Mouse (Mus musculus) left cerebral cortex, postnatal 36 days (tissue): Measurements from ENCODE around the gene Tdo2. TPM values are rescaled to one million over a fixed set of nuclear protein-coding genes. Genes with fewer than 3 reads are reported as not detected.

Experiments used
- DNase-seq, 2 experiments: peaks; one replicate each; pipeline ENCODE4 v3.0.0; 2021 to 2022; ENCODE audit warnings: low spot score in 2 of 2, mixed read lengths in 1 of 2
- intact Hi-C: fragments of 180-260 bp; cut with DNase I; formaldehyde crosslinking; loops from one replicate; pipeline ENCODE4 v1.15.1; 2025
- total RNA-seq, 2 experiments: library from RNA; stranded (reverse); gene quantifications; 2 replicates each; pipeline ENCODE4 v1.2.3; 2021

Tdo2 gene
- under 1 TPM; 0.22 to 0.72 TPM for total RNA-seq

DNA sequence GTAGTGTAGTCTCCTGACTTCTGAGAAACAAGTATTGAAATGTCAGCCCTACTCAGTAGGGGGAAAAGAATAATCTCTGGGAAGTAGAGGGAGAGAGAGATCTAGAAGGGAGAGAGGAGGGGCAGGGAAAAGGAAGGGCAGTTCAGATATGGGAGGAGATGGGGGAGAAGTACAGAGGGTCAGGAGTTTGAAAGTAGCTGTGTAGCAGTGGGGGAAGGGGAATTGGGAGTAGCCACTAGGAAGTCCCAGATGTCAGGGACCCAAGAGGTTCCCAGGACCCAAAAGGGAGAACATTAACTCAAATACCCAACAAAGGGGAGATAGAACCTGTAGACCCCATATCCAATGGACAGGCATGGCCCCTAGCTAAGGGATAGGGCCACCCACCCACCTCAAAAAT is at the start of gene Tdo2:
Tdo2 (minus strand) TSS at position 101 of the 400 bp plus-strand sequence.
- no peak for DNase-seq
- intact Hi-C loops = no loop called here

DNA sequence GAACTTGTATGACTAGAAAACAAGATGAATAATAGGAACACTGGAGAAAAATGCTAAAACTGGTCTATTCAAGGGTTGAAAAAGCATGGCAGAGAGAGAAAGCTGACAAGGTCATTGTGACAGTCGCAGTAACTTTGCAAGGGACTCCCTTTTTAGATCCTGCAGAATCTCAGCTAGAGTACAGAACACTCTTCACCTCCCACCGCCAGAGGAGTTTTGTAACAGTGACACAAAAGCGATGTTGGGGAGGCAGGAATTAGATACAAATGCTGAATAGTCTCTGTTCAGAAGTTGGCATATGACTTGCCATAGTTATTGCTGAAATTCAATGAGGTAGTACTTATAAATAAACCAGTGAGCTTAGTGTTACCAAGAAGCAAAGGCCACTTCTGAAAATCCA is 47.1 kb upstream of the Tdo2 start:
- intact Hi-C loops = no loop called here
- DNase-seq = no peak

DNA sequence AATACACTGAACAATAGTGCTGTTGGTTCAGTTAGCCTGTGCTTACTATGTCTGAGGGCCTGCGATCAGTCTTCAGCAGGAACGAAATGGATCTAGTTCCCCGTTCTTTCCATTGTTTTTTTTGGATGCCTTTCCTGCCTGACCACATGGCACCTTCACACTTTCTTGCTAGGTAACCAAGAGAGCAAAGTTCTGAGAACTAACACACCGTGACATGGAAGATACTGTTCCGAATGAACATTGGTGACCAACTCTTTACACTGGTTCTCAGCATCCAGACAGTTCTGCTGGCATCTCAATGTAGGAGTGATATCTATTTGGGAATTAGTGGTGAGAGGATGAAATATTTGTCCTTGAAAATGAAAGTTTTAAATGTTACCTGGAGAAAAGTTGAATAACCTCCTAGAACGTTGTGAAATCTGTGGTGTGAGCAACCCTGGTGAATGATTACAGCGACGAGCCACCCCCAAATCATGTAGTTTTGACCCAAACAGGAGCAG is 46.5 kb upstream of the Tdo2 start:
- intact Hi-C loops = no loop called here
- no peak for DNase-seq

DNA sequence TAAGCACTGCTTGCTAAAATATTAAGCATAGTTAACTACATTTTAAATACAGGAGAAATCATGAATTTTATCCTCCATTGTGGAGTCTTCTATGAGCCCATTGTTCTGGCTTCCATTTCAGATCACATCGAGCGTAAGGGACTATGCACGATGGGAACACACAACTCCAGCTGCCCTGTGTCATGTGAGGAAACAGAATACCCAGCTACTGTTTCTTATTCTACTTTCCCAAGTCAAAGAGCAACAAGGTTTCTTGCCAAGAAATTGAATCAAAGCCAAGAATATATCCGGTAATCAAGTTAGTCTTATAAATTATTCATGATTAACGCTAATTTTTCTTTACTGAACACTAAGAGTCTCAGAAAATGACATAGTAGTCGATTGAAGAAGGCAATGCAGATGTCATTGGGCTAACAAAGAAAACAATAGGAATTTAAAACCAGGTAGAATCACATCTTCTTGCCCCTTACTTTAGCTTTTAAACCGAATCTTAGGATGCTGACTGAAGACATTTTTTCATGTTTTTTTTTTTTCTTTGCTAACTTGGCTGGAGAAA is 38.2 kb upstream of the Tdo2 start:
- no peak for DNase-seq
- intact Hi-C loops = no loop called here

DNA sequence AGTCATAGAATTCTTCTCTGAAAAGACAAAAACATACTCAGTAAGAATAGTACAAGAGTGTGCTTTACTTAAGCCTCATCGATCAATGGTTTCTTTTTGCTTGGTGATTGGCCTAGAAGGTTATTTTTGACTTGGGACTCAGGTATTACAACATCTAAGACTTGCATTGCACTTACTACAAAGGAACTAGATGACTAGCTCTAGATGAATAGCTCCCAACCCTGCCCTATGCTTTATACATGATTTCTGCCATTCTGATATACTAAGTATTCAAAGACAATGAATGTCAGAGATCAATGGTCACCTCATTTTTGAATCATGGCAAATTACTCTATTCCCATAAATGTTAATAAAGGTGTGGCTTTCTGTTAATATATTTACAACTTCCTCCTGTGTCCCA is 31.0 kb upstream of the Tdo2 start:
- no peak for DNase-seq
- intact Hi-C loops = no loop called here

DNA sequence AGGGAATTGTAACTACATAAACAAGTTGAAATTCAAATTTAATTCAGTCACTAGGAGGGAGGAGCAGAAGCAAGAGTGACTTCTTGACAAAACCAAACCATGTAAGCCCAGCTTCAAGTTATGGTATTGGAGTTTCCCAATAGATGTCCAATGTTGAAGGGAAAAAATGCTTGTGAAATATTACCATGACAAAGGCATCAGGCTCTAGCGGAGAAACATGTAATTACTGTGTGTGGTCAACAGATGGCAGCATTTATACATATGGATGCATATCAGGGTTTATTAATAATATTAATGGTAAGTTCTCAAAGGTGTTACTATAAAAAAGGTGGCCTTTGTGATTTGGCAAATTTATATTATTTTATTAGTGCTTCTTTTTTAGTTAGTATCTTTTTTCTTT is 20.0 kb upstream of the Tdo2 start:
- DNase-seq = no peak
- intact Hi-C loops = no loop called here

DNA sequence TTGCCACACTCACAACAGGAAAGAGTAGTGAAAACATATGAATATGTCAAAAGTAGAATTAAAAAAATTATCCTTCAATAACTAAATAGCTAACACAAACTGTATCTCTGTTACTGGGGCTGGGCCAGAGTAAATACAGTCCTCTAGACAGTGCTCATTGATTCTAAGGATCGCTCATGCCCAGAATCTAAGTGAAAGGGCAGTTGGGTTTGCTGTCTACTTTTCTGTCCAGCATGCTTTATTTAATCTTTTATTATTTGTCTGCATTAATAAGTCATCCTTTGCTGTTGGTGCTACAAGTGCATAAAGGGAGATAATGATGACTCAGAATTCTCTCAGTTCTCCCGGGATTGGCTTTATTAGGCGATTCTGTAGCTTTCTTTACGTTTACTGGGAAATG is 19.4 kb upstream of the Tdo2 start:
- no peak for DNase-seq
- intact Hi-C loops = no loop called here

DNA sequence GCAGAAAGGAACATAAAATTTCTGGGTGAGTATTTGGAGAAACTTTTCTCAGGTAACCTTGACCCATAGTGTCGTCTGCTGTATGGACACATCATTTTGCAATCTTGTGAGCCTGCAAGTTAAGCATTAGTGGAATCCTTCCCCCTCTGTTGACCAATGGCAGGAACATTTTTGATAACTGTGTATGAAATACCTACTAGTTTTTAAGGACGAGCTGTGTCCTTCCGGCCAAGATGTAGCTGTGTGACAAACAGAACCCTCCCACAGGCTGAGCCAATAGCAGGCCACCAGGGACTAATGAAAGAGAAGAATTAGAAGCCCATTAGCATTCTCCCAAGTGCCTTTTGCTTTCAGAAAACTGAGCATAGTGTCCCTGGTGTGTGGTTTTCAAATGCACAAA is 14.5 kb upstream of the Tdo2 start:
- intact Hi-C loops = loop anchor here (5.0 kb wide), 1 partner anchor 37 kb away; no protein-coding TSS in a partner anchor
- no peak for DNase-seq

DNA sequence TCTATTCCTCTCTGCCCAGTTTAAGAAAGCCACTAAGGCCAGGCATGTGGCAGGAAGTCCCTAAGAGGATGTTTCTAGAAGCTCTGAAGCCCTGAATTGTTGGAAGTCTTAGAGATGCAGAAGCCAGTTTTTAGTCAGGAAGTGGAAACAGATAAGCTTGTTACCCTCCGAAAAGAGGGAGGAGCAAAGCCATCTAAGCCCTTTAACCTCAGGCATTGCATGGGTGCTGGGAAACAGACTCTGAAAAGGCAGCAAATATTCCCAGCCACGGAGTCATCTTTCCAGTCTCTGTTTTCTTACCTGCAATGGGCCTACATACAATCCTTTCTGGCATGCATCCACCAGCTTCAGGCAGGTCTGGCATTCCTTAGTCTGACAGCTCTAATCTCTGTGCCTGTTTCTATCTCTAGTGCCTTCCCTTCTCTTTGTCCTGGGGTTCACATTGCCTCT is 13.7 kb upstream of the Tdo2 start:
- intact Hi-C loops = loop anchor here (5.0 kb wide), 1 partner anchor 38 kb away; no protein-coding TSS in a partner anchor
- DNase-seq = no peak

DNA sequence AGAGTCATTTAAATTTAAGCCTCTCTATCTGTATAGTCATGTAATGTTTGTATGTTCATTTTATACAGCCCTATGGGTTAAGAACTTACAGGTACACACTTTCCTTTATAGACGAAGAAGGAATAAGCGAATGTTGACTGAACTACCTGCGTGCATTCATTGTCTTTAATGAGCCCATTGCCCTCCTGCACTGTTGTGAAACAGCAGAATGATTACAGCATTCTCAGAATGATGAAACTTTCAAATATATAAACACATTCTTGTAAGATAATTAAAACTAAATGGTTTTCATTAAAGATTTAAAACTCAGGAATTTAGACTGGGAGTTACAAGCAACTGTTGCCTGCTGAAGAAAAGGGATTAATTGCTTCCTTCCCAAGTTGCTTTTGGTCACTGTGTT is 11.6 kb upstream of the Tdo2 start:
- intact Hi-C loops = no loop called here
- no peak for DNase-seq

DNA sequence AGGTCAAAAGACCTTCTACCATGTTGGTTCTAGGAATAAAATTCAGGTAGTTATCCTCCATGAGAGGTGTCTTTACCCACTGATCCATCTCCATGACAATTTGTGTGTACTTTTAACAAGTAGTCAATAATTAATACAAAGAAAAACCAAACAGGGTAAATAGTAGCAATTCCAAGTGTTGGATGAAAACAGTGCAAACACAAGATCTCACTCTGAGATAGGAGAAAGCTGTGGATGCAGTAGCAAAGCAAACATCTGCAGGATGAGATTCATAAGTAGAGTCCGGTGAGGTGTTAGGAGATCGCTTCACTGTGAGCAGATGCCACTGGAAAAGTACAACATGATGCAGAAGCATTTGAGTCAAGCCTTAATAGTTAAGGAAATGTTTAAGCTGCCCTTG is 10.1 kb upstream of the Tdo2 start:
- DNase-seq = no peak
- intact Hi-C loops = no loop called here

DNA sequence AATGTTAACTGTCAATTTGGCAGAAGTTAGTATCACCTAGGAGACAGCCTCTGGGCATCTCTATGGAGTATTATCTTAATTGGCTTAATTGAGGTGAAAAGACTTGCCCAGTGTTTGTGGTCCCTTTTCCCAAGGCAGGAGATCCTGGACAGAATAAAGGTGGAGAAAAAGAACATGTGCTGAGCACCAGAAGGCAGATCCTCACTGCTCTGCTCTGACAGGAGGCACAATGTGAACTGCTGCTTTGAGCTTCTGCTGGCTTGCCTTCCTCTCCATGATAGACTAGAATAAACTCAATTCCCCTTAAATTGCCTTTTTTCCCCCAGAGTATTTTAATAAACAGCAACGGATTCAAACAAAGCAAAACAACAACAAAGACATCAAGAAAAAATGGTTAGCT is 9.1 kb upstream of the Tdo2 start:
- no peak for DNase-seq
- intact Hi-C loops = no loop called here

DNA sequence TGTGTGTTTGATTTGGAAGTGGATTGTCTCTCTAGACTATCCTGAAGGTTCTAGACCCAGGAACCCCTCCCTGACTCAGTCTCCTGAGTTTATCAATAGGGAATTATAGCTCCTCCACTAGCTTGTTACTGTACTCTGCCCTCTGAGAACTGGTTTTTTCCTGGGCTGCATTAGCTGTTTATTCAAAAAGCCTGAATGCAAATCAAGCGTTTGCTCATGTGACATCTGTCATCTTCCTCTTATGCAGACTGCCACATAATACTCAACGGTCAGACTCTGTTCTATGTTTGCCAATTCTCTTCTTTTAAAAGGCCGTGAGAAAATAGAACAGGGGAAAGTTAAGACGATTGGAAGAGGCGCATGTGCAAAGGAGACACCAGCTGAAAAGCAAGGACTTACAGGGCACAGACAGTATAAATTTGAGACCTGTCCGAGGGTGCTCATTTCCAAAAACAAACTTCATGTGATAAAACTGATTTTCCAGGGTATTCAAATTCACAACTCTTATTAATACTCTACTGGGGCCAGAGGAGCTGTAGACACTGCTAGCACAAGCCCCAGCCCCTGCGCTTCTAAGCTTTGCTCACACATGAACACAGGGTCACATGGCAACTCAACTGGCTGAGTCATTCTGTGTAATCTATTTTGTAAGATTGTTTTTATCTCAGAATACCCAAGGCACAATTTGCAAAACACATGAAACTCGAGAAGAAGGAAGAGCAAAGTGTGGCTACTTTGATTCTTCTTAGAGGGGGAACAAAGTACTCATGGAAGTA is 7.3 kb upstream of the Tdo2 start:
- intact Hi-C loops = no loop called here
- DNase-seq = no peak

DNA sequence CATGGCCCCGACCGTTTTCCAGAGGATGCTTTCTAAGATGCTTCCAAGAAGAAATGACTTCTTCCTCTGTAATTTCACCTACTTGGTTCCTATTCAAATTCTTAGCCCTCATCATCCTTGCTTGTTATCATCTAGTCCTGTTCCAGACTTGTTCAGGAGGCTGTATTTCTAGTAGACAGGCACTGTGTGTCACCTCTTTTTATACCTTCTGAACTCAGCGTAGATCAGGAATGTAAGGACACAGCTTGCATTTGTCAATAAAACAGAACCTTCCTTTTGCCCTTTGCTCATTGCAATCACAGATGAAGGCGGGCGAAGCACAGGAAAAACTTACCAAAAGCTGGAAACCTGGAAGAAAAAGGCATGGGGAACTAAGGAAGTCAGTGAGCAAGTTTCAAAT is 6.0 kb upstream of the Tdo2 start, which contains the start of gene Asic5:
Asic5 (plus strand) TSS at position 301 of the 400 bp plus-strand sequence.
- no peak for DNase-seq
- intact Hi-C loops = no loop called here

DNA sequence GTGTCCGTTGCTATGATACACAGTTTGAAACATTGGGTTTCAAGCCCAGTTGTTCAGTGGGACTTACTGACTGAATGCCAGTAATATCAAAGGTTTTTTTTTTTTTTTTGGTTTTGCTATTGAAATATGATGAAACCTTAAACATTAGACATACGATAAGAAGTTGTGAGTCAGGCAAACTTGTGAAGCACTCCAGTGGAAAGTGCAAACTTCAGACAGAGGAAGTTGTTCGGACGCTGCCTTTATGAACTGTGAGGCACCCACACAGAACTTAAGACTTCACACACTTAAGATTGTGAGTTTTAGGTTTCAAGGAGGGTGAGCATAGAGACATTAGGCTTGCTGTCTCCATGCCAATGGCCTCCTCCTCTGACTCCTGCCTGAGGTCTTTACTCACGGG is 5.6 kb upstream of the Tdo2 start:
- no peak for DNase-seq

DNA sequence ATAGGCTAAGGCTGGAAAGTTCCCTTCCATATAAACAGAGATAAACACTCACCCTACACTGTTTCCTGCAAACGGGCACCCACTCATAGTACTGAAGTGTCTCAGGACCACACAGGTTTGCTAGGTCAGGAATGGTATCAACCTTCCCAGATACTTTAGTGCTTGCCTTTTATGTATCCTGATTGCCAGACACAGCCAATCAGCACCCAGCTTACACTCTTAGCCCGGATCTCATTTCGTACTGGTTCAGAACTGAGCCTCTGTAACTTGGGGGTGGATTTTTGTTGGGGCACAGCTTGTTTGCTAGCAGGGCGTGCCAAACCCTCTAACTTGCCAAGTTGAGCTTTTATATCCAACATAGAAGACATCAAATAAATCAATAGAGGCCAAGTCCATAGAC is 395 bp downstream of the Tdo2 start:
- intact Hi-C loops = no loop called here
- DNase-seq = no peak

More for the DNA sequence above, 5.6 kb upstream of the Tdo2 start:
- intact Hi-C loops = no loop called here

DNA sequence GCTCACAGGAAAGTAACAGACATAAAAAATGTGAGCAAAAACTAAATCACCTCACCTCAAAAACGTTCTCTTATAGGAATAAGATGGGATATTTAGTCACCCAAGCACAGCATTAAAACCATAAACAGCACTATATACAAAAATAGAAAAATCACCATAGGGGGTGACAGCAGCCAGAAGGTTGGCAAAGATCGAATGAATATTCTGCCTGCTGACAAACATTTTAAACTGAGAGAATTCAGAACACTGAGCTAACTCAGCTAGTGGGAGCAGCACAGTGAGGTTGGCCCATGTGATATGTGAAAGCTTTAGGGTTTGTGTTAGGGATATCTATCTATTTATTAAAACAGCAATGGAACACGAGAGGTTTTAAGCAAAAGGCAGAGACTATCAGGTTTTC is 11.4 kb downstream of the Tdo2 start:
- no peak for DNase-seq
- intact Hi-C loops = no loop called here

DNA sequence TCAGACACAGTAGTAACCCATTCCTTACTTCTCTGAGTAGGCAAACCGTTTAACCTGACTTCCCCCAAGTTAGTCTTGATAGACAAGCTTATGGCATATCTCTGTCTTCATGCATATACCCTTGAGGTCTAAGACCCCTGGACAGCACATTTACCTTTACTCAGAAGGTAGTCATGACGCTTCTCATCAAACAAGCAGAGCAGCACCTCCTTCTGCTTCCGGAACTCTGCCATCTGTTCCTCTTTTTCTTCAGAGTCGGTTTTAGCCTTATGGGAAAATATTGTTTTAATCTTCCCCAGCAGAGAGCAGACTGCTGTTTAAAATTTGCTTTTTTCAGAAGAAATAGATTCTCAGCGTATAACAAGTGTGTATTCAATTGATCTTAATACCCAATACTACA is 12.2 kb downstream of the Tdo2 start:
- DNase-seq = no peak
- intact Hi-C loops = no loop called here

DNA sequence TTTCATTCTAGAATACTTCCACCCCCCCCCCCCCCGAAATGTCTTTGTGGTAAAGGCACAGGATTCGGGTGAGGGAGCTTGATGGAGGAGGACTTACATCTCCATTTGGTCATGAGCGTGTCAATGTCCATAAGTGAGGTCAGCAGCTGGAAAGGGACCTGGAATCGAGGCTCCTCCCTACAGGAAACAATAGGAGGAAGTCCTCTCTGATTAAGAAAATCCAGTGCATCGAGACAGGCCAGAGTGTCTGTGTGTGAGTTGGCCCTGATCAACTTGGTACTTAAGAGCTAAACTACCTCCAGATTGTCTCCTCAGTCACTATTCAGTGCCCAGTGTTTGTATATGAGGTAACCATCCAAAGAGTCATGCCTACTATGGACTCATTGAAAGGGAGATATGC is 14.7 kb downstream of the Tdo2 start:
- intact Hi-C loops = no loop called here
- no peak for DNase-seq

DNA sequence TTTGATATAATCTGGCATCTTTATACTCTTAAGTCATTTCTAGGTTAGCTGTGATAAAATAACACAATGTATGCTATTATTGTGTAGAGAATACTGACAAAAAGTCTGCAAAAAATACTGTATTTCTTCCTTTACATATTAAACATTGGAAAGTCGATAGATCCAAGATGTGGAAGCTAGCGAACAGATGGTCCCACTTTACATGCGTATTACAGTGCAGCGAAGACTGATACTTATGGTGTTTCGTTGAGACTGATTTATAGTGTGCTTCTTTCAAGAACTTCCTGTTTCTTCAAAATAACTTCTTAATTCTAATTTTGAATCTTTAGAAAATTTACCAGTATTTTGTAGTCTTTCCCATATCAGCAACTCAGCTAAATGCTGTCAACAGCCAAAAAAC is 18.5 kb downstream of the Tdo2 start:
- intact Hi-C loops = no loop called here

DNA sequence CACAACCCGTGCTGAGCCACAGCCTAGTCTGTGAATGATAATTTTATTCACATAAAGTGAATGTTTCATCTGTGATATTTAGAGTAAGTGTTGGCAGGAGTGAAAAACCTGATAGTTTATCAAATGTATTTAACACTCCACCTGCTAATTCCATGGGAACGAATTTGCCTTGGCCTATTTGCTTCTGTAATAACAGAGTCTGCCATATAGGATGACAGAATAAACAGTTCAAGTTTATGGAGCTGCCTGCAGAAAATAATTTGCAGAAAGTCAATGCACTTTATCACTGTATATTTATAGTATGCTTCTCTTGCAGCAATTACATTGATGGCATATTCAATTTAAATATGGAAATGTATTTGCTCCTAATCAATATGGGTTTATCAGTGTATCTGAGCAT is 24.2 kb downstream of the Tdo2 start:
- DNase-seq = no peak
- intact Hi-C loops = no loop called here

More for the DNA sequence above, 18.5 kb downstream of the Tdo2 start:
- no peak for DNase-seq
